Mouse (Mus musculus): ENCODE measurements around the gene Ugt1a9. TPM values are rescaled to one million over a fixed set of nuclear protein-coding genes. Genes with fewer than 3 reads are reported as not detected.

Ugt1a9 gene
- total and polyA plus RNA-seq, 2 experiments from 2014 or later, result not detected

- Histone ChIP-seq H3K4me1 (ENCODE audit: control insufficient read depth, insufficient read depth) (peaks cover 11% of the 10 kb centered on the region), H3K9ac (replicated peaks; ENCODE audit: low read depth, low read length) (no peak overlapping the region), H3K9me3 (replicated peaks; ENCODE audit: control insufficient read depth, low read length) (peaks cover 27% of the 10 kb centered on the region), H3K36me3 (replicated peaks; ENCODE audit: control insufficient read depth, insufficient read depth, low read length) (peaks cover 10% of the 10 kb centered on the region; the same call in 1 of the 2 replicates), H3K27ac (ENCODE audit: low read depth) (no peak overlapping the region), H3K4me2 (ENCODE audit: low read depth, low read length) (no peak overlapping the region), H3K27me3 (ENCODE audit: control insufficient read depth, insufficient read depth, low read length) (no peaks in the 10 kb centered on the region), H3K4me3 (ENCODE audit: low read depth, low read length) (no peak overlapping the region)
- DNase-seq (ENCODE audit: low spot score), result no peak
- ATAC-seq (ENCODE audit: insufficient read depth, low read depth), result no peak
- TF ChIP-seq EP300 (IDR thresholded peaks at IDR 0.05; ENCODE audit: low read depth), result no peak
- TF ChIP-seq CTCF (IDR thresholded peaks at IDR 0.05; ENCODE audit: low read depth), result no peak
- 53% methylated on average over 2 of the region's 2 CpGs for WGBS
Observed at GRCm38 (mm10) chr1:88255466-88255857, 184.9 kb downstream of the Ugt1a9 start.

GRCm38 (mm10) chr1:88255989-88256754 lies 185.6 kb downstream of the Ugt1a9 start:
- H3K4me1 ChIP-seq (ENCODE audit: control insufficient read depth, insufficient read depth), result peaks cover 11% of the 10 kb centered on the region
- TF ChIP-seq CTCF (IDR thresholded peaks at IDR 0.05; ENCODE audit: low read depth) (no peak; the same call in none of the 2 replicates), EP300 (IDR thresholded peaks at IDR 0.05; ENCODE audit: low read depth) (no peak)
- no peak overlapping the region for H3K4me3 ChIP-seq (ENCODE audit: low read depth, low read length)
- no peak overlapping the region for H3K27ac ChIP-seq (ENCODE audit: low read depth)
- WGBS, result 68% methylated on average over 13 of the region's 13 CpGs
- peaks cover 19% of the 10 kb centered on the region for H3K9me3 ChIP-seq (replicated peaks; ENCODE audit: control insufficient read depth, low read length)
- ATAC-seq (ENCODE audit: insufficient read depth, low read depth), result no peak
- H3K4me2 ChIP-seq (ENCODE audit: low read depth, low read length), result no peak overlapping the region
- DNase-seq (ENCODE audit: low spot score), result no peak
- no peak overlapping the region for H3K9ac ChIP-seq (replicated peaks; ENCODE audit: low read depth, low read length)
- H3K27me3 ChIP-seq (ENCODE audit: control insufficient read depth, insufficient read depth, low read length), result no peaks in the 10 kb centered on the region
- H3K36me3 ChIP-seq (replicated peaks; ENCODE audit: control insufficient read depth, insufficient read depth, low read length), result peaks cover 17% of the 10 kb centered on the region

- Histone ChIP-seq H3K4me3 (ENCODE audit: low read depth, low read length) (no peak overlapping the region), H3K36me3 (replicated peaks; ENCODE audit: control insufficient read depth, insufficient read depth, low read length) (peaks cover 26% of the 10 kb centered on the region), H3K9ac (replicated peaks; ENCODE audit: low read depth, low read length) (no peak overlapping the region), H3K4me1 (ENCODE audit: control insufficient read depth, insufficient read depth) (peaks cover 11% of the 10 kb centered on the region), H3K9me3 (replicated peaks; ENCODE audit: control insufficient read depth, low read length) (peaks cover 16% of the 10 kb centered on the region), H3K27me3 (ENCODE audit: control insufficient read depth, insufficient read depth, low read length) (no peaks in the 10 kb centered on the region), H3K27ac (ENCODE audit: low read depth) (no peak overlapping the region), H3K4me2 (ENCODE audit: low read depth, low read length) (no peak overlapping the region)
- 72% methylated on average over 10 of the region's 10 CpGs for WGBS
- TF ChIP-seq CTCF (IDR thresholded peaks at IDR 0.05; ENCODE audit: low read depth), result no peak
- TF ChIP-seq EP300 (IDR thresholded peaks at IDR 0.05; ENCODE audit: low read depth), result no peak
- ATAC-seq (ENCODE audit: insufficient read depth, low read depth) (no peak), DNase-seq (ENCODE audit: low spot score) (no peak)
Observed at GRCm38 (mm10) chr1:88256886-88257663, 186.5 kb downstream of the Ugt1a9 start.

GRCm38 (mm10) chr1:88257681-88258080 lies 187.1 kb downstream of the Ugt1a9 start:
- Histone ChIP-seq H3K4me2 (ENCODE audit: low read depth, low read length) (no peak overlapping the region), H3K9me3 (replicated peaks; ENCODE audit: control insufficient read depth, low read length) (peaks cover 11% of the 10 kb centered on the region), H3K9ac (replicated peaks; ENCODE audit: low read depth, low read length) (no peak overlapping the region), H3K4me1 (ENCODE audit: control insufficient read depth, insufficient read depth) (peaks cover 16% of the 10 kb centered on the region), H3K4me3 (ENCODE audit: low read depth, low read length) (no peak overlapping the region), H3K36me3 (replicated peaks; ENCODE audit: control insufficient read depth, insufficient read depth, low read length) (peaks cover 32% of the 10 kb centered on the region), H3K27ac (ENCODE audit: low read depth) (no peak overlapping the region), H3K27me3 (ENCODE audit: control insufficient read depth, insufficient read depth, low read length) (no peaks in the 10 kb centered on the region)
- WGBS, result 73% methylated on average over 6 of the region's 6 CpGs
- ATAC-seq (ENCODE audit: insufficient read depth, low read depth) (no peak), DNase-seq (ENCODE audit: low spot score) (no peak)
- TF ChIP-seq CTCF (IDR thresholded peaks at IDR 0.05; ENCODE audit: low read depth) (no peak), EP300 (IDR thresholded peaks at IDR 0.05; ENCODE audit: low read depth) (no peak)

- Histone ChIP-seq H3K27ac (ENCODE audit: low read depth) (no peak overlapping the region), H3K9ac (replicated peaks; ENCODE audit: low read depth, low read length) (no peak overlapping the region), H3K36me3 (replicated peaks; ENCODE audit: control insufficient read depth, insufficient read depth, low read length) (peaks cover 39% of the 10 kb centered on the region), H3K9me3 (replicated peaks; ENCODE audit: control insufficient read depth, low read length) (0 out of 2 replicates have a peak, but pooled peaks cover 8% of the 10 kb centered on the region), H3K27me3 (ENCODE audit: control insufficient read depth, insufficient read depth, low read length) (no peaks in the 10 kb centered on the region), H3K4me3 (ENCODE audit: low read depth, low read length) (no peak overlapping the region), H3K4me2 (ENCODE audit: low read depth, low read length) (no peak overlapping the region), H3K4me1 (ENCODE audit: control insufficient read depth, insufficient read depth) (peaks cover 16% of the 10 kb centered on the region)
- WGBS, result 65% methylated on average over 6 of the region's 6 CpGs
- no peak for TF ChIP-seq CTCF (IDR thresholded peaks at IDR 0.05; ENCODE audit: low read depth)
- DNase-seq (ENCODE audit: low spot score) (no peak), ATAC-seq (ENCODE audit: insufficient read depth, low read depth) (no peak)
Observed at GRCm38 (mm10) chr1:88258361-88258760, 187.8 kb downstream of the Ugt1a9 start.
